Mouse (Mus musculus) cerebellum, postnatal 10 days (tissue): ENCODE results near the gene Lrp8.

ENCODE experiments used
- DNase-seq, 2 experiments: peaks; one replicate each; pipeline ENCODE4 v3.0.0; 2021; ENCODE audit warnings: mixed read lengths in 2 of 2

The Lrp8 gene

DNA sequence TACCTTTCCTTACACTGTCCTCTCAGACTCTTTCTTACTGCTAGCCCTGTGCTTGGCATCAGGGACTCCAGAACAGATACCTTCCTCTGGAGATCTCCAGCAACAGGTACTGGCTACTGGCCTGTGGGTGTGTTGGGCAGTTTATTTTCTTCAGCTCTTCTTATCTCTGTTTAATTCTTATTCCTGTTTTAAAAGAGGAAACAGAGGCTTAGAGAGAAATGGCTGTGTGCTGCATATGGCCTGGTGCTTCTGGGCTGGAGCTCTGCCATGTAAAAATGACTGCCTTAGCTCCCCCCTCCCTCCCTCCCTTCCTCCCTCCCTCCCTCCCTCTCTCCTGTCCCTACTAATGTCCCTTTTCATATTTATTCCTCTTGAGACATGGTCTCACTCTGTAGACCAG lies 6.6 kb downstream of the Lrp8 start:
- no peak for DNase-seq

DNA sequence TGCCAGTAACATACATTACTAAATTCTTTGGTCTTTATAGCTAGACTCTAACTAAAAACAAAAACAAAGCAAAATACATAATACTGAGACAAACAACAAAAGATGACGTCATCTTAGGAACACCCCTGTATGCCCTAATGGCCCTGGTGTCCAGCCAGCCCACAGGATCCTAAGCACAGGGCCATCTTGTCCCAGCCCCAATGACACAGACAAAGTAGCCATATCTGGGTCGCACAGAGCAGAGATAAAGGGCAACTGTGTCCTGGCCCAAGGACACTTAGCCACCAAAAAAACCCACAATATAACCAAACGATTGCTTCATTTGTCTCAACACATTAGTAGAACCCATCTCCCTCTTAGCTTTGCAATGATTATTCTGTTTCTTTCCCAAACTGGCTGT lies 8.9 kb downstream of the Lrp8 start:
- no peak for DNase-seq

DNA sequence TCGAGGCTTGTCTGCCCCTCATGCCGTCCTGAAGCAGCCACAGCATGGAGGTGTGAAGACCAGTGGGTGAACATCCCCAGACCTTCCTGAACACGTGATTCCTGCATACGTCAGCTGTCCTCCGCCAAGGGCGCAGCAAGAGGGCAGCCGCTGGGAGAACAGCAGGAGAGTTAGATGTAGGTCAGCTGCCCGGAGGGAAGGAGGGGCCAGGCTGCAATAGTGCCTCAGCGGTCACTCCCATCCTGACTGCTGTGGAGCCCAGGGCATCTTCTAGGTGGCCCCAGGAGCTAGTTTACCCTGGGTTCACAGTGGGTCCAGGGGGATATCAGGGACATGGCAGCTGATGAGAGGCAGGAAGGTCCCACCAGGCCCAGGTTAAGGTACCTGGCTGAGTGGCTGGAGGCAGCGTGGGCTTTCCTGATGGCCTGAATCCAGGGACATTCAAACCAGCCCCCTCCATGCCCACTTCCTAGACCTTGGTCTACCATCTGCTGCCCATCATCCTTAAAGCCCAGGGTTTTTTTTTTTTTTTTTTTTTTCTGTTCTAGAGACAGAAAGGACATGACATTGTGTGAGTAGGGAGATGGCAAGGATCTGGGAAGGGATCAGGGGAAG lies 9.8 kb downstream of the Lrp8 start:
- peak; percentile 75 to 78 for DNase-seq

DNA sequence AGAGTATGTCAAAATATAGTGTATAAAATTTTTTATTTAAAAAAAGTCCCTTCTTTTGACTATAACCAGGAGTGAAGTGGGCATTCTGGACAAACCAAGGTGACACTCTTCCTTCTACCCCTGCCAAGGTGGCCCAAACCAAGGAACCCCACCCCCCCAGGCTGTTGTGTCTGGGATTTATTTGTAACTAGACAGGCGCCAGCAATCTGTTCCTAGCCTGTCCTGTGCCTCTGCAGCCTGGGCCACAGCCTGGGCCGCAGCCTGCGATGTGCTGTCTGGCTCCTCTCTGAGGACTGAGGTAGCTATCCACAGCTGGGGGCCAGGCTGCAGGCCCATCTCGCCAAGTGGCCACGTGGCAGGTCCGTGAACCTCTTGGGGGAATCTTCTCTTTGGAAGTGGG lies 10.3 kb downstream of the Lrp8 start:
- peak in 1 of 2 experiments; percentile 50 for DNase-seq

DNA sequence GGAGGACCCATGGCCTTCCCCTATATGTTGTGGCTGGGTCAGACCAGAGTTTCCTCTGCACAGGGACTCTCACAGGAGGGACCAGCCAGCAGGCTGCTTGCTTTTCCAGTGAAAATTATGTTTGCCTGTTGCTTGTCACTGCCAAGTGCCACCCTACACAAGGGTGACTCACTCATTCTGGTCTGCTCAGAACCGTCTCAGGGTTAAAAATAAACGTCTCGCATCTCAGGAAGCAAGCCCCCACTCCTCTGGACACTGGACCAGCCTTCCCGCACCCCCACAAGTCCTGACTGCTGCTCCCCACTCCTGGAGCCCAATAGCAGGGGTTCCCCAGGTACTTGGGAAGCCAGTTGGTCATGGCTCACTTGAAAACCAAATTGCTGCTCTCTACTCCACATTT lies 14.4 kb downstream of the Lrp8 start:
- DNase-seq = no peak

DNA sequence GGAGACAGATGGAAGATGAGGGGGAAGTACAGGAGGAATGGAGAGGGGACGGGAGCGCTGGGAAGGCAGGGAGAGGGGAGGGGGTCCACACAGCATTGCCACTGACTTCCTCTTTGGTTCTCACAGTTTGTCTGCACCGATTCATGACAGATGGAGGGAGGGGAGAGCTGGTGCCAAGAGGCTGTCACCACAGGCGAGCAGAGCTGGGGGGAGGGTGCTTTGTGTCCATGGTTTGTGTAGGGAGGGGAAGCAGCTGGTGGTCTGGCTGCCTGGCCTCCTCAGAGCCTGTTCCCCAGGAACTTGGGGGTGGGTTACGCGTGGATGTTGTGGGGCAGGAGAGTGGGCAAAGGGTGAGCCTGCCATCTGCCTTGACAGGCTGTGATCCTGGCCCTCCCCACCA lies 15.4 kb downstream of the Lrp8 start:
- DNase-seq = peak; percentile 76 to 88

DNA sequence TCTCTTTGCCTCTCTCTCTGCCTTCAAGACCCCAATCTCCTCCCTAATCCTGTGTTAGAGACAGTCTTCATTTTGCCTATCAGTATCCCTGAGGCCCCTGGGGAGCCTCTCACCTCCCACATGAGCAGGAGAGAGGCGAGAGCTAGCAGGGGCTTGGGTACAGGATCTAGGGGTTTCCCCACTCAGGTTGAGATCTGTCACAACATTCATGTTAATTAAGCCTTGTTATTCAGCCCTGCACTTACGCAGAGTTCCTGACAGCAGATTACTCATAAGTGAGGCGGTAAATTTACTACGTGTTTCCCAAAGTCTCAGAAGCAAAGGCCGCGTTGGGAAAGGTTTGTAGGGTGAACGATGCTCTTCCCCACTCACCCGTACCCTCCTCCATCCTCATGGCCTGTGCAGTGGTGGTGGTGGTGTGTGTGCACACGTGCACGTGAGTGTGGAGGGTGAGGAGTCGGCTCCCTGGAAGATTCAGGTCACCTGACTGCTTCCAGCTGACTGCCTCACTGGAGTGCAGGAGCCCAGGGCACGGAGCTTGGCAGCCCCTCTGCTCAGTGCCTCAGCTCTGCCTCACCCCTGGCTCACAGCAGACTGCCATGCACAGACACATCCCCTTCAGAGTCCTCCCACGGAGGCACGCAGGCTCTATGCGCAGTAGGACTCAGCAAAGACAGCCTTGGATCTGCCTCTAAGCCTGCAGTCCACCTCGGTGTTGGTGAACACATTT lies 18.1 kb downstream of the Lrp8 start:
- peak; percentile 61 to 62 for DNase-seq

DNA sequence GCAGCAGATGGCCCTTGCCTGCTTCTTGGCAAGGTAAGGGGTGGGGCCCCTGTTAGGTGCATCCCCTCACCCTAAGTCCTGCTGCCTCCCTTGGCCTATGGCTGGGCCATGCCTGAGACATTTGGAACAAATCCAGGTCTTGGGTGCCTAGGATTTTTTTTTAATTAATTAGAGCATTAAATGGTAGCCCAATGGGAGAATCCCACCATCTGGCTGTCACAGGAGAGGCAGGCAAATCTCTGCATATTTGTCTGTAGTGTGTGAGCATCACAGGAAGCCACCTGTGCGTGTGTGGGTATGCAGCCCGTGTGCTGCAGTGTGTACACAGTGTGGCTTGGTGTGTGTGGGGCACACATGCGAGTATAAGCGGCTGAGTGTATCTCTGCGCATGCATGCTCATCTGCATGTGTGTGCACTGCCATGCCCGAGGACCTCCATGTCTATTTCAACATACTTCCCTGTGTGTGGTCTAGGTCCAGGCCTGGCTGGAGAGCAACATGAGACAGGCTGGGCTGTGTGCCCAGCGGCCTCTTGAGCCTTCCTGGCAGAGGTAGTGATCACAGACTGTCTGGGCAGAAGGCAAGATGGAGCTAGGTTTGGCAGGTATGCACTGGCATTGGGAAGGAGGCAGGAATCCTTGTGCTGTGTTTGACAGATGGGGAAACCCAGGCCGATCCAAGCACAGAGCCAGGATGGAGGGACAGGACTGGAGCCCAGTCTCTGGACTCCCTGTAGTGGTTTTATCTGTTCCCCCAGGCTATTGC lies 19.0 kb downstream of the Lrp8 start:
- DNase-seq = peak; percentile 96

DNA sequence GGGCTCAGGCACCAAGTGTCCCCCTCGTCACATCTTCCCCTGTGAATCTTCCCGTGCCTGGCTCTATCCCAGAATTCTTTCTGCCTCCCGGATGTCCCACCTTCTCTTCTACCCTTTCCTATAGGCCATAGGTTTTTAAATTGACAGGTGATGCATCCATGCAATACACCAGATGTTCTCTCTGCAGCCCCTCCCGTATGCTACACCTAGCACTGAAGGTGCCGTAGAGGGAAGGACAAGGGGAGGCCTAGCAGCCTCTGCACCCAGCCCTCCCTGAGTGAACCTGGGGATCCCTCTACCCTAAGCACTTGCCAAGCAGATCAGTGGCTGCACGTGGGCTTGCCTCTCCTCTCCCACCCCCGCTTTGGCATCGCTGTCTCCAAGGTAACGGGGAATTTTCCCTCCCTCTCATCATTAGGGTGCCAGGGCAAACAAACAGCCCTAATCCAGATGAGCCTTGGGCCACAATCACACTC lies 20.9 kb downstream of the Lrp8 start:
- peak; percentile 57 to 61 for DNase-seq

DNA sequence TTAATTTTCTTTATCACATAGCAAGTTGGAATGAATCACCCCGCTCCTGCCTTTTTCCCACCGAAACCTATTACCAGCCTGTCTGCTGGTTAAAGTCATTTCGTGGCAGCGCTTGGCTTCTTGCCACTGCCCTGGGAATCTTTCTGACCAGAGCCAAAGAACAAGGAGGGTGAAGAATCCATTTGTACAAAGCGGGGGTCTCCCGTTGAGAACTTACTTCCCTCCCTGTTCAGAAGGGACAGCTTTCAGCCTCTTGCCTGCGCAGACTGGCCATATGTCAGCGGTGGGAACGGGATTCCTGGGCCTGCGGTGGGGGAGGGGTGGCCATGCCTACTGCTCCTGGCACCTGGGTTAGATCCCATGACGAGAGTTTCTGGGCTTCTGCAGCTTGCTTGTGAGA lies 21.4 kb downstream of the Lrp8 start:
- peak; percentile 95 to 97 for DNase-seq

GRCm38 (mm10) chr4:107828727-107829218 lies 26.7 kb downstream of the Lrp8 start:
- peak; percentile 67 to 83 for DNase-seq

DNA sequence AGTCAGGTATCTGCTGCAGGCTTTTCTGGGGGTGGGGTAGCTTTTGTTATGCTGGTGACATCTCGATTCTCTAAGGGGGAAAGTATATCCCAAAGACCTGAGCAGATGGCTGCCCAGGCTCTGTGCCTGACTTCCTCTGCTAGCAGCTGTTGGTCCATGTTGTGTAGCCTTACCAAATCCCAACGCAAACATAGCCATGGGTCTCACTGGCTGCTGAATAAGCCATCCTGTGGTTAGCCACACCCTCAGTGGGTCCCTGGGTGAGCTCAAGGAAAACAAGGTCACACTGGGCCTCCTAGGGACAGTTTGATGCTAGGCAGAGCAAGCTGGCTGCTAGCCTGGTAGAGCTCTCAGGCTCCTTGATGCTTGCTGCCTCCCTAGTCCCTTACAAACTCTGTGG lies 27.6 kb downstream of the Lrp8 start:
- peak; percentile 65 to 67 for DNase-seq

- DNase-seq = no peak
These were observed 28.1 kb downstream of the Lrp8 start for GRCm38 (mm10) chr4:107830189-107830588.

GRCm38 (mm10) chr4:107830821-107831221 lies 28.8 kb downstream of the Lrp8 start:
- DNase-seq = peak; percentile 67 to 70

- DNase-seq = peak in 1 of 2 experiments; percentile 54
These were observed 29.6 kb downstream of the Lrp8 start for GRCm38 (mm10) chr4:107831678-107832077.

DNA sequence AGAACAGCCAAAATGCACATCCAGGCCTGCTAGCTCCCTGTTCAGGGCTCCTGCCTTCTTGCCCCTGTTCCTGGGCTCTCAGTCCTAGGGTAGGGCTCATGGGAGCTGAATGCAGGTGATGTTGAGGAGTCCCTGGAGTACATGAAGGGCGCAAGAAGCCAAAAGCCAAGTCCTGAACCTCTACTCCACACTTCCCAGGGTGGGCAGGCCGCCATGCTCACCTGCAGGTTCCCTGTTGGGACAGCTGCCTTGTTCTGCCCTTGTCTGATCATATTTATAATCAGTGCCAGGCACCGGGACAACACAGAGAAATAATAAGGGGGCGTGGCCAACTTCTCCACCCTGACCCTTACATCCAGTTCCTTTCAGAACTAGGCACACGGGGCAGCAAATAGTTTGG lies 31.5 kb downstream of the Lrp8 start:
- peak; percentile 59 to 65 for DNase-seq

DNA sequence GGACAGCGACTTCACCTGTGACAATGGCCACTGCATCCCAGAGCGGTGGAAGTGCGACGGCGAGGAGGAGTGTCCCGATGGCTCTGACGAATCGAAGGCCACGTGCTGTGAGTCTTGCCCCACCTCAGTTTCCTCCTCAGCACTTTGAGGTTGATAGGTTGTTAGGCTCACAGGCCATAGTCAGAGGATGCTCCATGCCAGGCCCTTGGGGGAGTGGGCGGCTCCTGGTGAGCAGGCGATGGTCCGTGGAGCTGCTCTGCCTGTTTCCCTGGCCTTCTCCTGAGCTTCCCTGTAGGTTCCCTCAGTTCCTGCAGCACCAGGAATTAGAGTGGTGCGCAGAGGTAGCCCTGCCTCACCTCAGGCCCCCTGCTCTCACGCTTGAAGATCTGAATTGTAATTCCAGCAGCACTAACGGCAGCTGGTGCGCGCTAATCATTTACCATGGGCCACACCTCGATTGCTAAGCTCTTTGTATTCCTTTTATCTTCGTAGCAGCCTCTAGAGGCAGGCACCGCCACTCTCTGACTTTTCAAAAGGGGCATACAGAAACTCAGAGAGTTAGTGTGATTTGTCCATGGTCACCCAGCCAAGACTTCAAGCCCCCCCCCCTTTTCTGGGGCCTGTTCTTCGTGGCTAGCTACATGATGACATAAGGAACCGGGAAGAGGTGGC lies 32.7 kb downstream of the Lrp8 start:
- DNase-seq = no peak

DNA sequence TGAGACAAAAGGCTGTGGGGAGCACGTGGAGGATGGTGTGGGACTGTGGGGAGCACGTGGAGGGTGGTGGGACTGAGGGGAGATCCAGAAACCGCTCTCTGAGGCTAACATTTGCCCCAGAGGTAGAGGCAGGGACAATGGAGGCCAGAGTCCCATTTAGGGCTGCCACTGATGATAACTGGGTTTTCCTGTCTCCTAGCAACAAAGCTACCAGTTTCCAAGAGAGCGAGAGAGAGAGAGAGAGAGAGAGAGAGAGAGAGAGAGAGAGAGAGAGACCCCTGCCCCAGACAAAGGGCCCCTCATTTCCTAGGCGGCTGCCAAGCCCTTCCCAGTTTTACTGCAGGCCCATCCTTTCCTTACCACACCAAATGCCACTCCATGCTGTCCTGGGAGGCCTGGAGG lies 33.4 kb downstream of the Lrp8 start:
- DNase-seq = no peak

DNA sequence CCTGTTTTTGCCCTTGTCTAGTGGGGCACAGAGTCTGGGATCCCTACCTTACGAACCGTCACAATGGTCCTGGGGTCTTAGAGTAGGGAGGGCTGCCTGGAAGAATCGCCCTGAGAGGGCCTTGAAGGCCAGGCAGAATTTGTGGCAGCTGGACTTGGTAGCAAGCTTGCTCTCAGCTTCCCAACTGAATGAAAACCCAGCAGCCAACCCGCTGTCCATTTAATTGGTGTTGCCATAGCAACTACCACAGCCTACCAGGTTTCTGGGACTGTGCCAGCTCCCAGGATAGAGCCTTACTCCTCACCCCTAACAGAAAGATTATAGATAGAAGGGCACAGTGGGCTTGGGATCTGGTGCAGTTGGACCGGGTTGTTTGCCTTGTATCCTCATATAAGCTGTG lies 34.7 kb downstream of the Lrp8 start:
- DNase-seq = peak; percentile 96

DNA sequence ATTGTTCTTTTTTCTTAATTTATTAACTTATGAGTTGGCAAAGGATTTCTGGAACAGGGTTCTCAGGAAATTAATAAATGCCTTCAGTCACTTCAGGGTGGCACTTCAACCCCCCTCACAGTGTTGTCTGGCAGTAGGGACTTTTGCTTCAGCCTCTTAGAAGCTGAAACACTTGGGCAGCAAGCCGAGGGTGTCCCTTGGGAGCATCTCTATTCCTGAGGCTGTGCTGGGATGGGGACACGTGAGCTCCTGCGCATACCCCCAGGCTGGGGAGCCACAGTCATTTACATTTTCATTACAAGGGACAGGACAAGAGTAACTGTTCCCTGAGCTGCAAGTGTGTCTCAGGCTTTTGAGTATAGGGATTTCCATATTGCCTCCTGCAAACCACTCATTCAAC lies 35.8 kb downstream of the Lrp8 start:
- DNase-seq = peak; percentile 59 to 64

DNA sequence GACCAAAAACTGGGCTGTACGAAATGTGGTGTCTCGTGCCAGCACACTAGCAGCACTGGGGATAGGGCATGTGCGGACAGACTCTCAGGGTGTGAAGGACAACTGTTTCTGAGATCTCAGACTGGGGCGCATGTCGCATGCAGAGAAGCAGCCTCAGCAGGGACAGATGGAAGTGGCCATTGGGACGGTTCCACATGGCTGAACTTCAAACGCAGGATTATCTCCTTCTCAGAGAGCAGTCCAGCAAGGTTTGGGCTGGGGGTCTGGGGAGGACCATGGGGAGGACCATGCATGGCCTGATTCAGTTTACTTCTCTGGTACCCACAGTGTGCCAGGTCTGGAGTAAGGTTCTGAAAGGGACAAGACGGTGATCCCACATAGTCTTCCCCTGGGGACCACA lies 41.6 kb downstream of the Lrp8 start:
- peak; percentile 90 to 94 for DNase-seq

DNA sequence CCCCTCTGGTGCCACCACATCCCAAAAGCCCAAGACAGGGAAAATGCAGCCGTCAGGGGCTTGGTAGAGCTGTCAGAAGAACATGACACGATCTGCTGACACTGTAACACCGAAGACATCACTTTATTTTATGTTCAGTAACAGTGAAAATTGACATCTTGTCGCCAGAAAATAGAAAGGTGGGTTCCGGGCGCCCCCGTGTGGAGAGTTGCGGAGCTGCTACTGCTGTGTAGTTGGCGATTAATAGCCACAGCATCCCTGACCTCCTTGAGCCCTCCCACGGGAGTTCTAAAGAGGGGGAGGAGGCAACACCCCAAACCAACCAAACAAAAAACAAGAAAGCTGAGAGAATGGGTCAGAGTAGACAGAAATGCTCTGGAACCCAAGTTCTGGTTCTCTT lies 42.9 kb downstream of the Lrp8 start:
- DNase-seq = peak; percentile 93 to 96

- DNase-seq = peak; percentile 37 to 47
These were observed 44.7 kb downstream of the Lrp8 start for GRCm38 (mm10) chr4:107846795-107847194.
